Mouse (Mus musculus) left cerebral cortex, adult 9 months (tissue): Measurements from ENCODE around the gene Parvg.
A peak's percentile ranks its signal among the peaks of the same experiment; 100 is the strongest.

Experiments used
- DNase-seq, 2 experiments: peaks; one replicate each; pipeline ENCODE4 v3.0.0; 2022; ENCODE audit warnings: low spot score in 2 of 2

Parvg gene

DNA sequence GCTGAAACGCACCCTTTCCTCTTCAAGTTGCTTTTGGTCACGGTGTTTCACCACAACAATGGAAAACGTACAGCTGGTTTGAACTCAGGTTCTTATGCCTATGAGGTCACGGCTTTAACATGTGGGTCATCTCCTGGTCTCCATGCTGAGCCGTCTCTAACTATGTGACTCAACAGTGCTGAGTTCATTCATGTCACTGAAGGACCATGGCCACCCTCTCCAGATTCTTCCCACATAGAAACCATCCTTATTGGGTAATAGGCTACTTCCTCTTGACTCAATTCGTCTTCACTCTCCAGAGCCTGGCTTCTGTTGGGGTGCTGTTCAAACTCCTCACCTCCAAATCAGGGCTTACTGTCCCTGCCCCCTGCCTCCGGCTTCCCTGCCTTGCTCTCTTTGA lies 27.5 kb downstream of the Parvg start:
- DNase-seq, result no peak

DNA sequence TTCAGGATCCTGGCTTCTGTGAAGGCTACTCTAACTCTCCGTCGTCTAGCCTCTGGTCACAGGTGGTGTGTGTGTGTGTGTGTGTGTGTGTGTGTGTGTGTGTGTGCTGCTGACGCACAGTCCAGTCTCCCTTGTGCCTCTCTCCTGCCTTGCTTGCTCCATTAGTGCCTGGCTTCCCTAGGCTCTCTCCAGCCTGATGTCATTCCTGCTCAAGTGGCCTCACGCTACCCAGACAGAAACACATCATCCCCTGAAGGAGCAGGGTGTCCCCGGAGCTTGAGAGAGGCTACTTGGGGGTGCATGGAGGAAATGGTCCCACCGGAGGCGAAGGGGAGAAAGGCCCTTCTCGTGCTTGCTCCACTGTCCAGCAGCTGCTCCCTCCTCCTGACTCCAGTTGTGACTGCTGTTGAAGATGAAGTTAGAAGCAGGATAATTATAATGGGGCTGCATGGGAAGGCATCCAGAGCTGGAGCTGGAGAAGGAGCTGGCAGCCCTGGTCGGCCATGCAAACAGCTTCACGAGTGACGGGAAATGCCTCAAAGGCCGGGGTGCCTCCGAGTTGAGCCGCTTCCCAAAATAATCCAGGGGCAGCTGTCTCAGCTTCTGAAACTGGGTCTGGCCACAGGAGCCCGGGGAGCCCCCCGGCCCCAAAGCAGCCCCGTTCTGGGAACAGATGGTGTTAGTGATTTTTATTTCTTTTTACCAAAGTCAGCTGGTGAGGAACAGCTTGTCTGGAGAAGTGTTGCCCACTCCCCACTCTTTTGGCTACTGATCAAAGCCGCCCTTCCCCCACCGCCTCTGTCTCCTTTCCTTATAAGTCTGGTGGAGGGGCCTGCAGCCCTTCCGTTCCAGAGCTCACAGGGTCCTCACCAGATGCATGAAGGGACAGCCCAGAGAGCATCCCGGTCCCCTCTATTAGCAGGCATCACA lies 28.4 kb downstream of the Parvg start:
- no peak for DNase-seq

DNA sequence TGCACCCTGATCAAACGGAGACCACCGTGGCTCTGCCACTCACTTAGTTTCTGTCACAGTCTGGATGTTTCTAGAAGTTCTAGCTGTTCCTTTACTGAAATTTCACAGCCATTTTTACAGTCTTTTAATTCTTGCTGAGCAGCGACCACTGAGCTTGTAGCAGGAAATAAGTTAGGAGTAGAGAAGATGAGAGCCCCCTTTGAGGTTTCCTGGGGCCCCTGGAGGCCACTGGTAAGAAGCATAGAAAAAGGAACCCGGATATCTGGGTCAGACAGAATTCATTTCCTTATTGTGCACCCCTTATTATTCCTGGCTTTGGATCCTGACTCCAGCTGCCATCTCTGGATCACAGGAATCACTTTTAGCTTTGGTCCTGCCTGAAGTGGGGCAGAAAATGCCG lies 31.3 kb downstream of the Parvg start:
- DNase-seq, result no peak

DNA sequence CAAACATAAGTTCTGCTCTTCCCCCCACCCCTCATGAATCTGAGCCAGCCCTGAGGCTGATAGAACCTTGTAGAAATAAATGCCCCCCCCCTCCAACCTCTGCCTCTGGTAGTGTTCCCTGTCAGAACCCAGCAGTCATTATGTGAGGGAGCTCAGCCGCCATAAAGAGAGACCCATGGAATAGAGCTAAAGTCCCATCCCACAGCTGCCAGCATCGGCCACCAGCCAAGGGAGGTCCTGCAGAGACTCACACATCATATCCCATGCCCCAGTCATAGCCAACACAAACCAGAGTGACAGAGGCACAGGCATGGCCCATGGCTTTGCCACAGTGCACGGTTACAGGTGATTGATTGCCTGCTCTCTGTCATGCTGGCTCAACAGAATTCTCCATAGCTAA lies 40.9 kb downstream of the Parvg start:
- DNase-seq, result no peak

DNA sequence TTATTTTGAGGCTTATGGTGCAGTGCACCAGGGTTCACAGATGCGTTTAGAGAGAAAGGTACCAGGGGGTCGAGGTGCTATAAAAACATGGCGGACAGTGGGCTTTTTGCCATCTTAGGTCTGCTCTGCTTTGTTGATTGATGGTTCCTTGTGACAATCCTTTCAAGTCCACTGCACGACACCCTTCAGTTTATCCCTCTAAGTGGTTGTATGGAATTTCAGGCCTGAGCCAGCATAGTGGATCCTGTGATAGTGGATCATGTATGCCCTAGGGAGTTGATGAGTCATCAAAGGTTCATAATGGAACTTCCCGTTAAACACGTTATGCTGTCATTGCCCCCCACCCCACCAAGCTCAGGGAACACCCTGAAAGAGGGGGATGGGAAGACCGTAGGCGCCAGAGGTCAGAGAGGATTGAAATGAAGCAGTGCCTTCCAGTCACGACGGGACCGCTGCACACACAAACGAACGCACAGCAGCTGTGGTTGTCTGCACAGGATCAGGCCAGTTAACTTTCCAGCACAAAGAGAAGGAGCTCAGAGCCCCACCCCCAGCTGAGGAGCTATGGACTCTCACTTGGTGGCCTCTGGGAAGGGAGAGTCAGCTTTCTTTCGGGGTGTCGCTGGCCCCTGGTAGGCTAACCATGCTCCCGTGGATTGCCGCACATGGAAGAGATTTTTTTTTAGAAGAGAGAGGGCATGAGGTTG lies 42.0 kb downstream of the Parvg start:
- no peak for DNase-seq

DNA sequence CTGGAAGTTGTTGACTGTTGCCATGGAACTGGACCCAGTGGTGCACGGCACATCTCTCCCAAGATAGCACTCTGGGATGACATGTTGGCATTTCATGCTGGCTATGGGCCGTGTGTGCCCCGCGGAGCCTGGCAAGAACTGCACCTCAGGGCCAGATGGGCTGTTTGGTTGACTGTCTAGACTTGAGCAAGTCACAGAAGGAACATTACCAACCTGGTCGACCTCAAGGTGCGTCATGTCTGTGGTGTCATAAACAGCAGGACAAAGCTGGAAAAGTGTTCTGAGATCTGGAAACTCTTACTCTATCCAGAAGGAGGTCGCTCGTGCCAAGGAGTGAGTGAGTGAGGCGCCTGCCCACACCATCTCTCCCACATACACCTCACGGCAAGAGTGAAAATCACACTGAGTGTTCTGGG lies 42.8 kb downstream of the Parvg start:
- DNase-seq, result peak in 1 of 2 experiments; percentile 54

DNA sequence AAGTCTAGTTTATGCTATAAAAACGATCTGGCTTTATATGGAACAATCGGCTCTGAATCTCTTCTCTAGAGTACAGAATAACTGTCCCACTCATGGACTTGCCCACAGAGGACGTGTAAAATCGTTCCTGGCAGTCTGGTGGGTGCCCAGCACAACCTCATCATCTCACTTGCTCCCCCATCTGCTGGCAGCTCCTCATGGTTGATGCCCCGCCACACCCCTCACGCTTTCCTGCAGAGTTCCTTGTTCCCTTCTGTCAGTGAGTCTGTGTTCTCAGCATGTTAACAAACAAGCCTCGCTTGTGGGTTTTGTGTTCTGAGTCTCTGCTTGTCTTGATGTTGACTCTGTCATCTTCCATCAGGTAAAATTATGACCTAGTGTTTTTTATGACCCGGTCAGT lies 43.6 kb downstream of the Parvg start:
- DNase-seq, result no peak

DNA sequence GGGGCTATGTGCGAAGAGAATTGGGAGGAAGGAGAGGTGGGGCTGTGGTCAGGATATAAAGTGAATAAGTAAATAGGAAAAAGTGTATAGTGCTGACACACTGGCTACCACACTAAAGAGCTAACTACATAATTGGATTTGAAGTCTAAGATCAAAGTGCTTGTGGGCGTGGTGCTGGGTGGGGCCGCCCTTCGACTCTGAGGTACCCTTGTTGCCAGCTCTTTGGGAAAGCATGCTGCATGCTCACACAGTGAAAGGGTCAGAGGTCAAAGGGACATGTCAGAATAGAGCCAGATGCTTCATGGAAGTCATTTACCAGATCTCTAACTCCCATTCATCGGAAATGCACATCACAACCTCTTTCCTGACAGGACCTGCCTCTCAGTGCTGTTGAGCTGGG lies 49.0 kb downstream of the Parvg start:
- DNase-seq, result no peak

DNA sequence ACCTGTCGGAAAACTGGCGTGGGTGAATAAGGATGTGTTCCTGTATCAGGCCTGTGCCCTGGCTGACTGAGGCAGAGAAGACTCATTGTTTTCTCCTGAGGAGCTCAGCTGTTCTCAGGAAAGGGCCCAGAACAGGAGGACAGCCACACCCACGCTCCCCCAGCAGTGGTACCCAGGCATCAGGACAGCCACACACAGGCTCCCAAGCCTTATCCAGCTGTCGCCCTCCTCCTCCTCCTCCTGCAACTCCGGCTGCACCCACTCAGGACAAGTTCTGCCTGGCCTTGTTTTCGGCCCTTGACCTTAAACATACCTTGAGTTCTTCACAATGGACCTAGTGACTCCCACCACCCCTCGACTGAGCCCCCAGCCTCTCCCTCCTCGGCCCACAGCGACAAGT lies 54.9 kb downstream of the Parvg start:
- DNase-seq, result no peak

DNA sequence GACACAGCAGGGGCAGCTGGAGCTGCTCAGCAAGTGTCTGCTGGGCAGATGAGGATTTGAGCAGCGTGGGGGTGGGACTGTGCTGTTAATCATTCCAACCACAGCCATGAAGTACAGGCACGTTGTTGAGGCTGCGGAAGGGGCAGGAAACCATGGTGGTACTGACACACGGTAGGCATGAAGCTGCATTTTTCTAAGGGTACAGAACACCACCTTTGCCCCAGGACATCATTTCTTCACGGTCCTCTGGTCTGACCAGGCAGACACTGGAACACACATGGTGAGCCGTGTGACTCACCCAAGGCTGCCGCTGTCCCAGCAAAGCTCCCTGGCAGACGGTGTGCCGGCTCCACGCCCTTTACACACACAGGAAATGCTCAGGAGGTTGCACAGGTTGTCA lies 56.4 kb downstream of the Parvg start:
- DNase-seq, result no peak

DNA sequence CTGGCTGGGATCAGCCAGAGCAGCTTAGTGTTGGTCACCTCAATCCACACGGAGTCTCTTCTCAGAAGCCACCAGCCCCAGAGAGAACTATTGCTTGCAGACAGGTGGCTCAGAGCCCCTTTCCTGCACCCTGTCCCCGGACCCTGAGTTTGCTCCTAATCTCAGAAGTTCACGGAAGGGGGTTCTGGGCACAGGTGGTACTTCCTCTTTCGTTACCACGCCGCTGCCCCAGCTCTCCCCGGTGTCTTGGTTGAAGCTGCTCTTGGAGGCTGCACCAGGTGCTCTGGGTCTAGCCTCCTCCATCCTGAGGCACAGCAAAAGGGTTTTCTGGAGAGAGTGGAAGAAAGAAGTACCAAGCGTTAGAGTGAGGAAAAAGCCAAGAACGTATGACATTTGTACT lies 60.2 kb downstream of the Parvg start:
- DNase-seq, result no peak

DNA sequence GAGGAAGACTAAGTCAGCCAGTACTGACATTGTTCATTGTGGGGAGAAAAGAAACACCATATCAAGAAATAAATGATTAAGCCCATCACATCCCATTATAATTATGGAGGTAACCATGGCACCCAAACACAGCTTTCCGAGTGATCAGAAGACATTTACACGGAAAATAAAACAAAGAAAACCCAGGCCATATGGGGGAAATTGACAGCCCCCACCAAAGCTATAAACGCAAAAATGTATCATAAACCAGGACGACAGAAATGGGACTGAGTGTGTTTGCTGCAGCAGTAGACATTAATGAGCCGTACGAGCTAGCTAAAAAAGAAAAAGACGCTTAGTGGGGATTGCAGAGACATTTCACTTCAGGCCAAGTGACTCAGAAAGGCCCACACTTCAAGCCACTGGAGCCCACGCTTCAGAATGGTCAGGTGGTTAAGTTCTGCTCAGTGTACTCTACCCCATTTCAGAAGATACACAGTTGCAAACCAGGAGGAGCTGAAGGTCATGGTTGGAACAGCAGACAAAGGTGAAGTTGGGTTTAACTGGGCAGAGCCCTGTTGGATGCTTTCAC lies 62.3 kb downstream of the Parvg start:
- DNase-seq, result peak in 1 of 2 experiments; percentile 42

DNA sequence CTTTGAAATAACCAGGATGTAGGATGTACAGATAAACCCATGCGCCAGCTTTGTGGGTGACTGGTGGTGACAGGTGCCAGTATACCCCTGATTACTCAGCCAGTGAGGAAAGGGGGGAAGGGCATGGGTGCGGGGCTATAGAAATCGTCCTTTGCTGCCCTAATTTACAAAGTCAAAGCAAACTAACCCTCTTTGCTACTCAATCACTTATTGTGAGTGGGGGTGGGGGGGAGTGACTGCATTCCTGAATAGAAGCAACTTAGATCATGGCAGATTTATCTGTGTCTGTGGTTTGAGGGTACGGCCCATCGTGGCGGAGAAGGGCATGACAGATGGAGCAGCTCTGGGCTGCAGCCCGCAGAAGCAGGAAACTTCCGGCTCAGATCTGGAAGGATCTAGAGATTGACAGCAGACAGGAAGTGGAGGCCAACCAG lies 64.9 kb downstream of the Parvg start:
- DNase-seq, result no peak

DNA sequence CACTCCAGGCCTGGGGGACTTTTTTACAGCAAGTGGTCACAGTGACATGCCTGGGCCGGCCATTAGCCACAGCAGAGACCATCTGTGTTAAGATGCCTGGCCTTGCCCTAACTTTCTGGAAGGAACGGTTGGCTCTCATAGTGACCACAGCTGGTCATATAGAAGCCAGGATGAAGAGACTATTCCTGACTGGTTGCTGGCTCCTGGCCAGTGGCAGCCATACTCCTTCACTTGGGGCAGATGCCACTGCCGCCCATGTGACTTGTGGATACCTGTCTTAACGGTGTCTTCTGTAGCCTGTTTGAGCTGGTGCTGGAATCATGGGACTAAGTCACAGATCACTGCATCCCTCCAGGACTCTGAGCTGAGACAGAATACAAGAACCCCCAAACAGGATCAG lies 68.3 kb downstream of the Parvg start:
- no peak for DNase-seq
